Mouse (Mus musculus): ENCODE data around the gene Olfr1247. TPM values are rescaled to one million over a fixed set of nuclear protein-coding genes. Genes with fewer than 3 reads are reported as not detected.
"Not testable (repeated sequence)": the region's sequence is repeated elsewhere in the genome, so short reads cannot be mapped to it uniquely, and the experiment has no call there.

Gene Olfr1247
- polyA plus RNA-seq (2021), result 0.09 TPM

DNA sequence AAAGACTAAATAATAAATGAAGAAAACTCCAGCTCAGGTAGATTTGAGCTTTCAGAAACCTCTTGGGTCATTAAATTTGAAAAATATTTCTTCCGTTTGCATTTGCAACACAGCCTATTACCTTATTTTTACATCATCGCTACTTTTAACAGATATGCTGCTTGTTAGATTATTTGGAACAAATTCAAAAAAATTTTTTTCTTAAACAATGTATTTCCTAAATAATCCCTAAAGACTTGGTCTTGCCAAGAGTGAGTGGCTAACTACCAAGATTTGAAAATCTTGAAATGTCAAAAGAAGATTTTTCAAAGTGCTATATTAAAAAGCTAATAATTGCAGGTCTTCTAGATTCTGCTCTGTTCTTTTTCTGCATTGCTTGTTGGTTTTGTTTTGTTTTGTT is at the start of gene Olfr1247:
Gene Olfr1247, minus strand, starts transcription at position 101 of the 400 bp plus-strand sequence.
- DNase-seq (ENCODE audit: low read depth, low spot score), result no peak
- H3K27me3 ChIP-seq, result no peaks in the 10 kb centered on the region
- POLR2A ChIA-PET, result no interaction called here
- no peak for TF ChIP-seq CTCF (IDR thresholded peaks at IDR 0.05)
- CTCF ChIA-PET, result no interaction called here
- in situ Hi-C loops (cut with MboI; ENCODE audit: low pct_unique_long_range_greater_than_20kb), result no loop called here
- no peak for ATAC-seq

DNA sequence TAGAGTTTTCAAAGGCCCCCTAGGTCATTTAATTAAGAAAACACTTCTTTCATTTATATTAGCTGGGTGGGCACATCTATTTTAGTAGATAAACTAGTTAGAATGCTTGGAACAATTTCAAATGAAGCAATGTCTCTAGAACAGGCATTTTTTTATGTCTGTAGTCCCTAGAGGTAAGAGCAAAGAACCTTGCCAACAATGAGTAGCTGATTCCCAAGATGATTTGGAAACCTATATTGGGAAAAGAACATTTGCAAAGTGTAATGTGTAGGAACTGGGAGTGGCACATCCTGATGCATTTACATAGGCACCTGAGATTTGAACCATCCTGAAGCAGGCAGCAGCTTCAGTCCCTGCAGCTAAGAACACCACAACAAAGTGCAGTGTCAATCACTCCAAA is 47.4 kb upstream of the Olfr1247 start, which contains the start of gene Olfr1250:
Gene Olfr1250, minus strand, starts transcription at position 101 of the 400 bp plus-strand sequence.
- H3K27me3 ChIP-seq, result no peaks in the 10 kb centered on the region
- no peak for TF ChIP-seq CTCF (IDR thresholded peaks at IDR 0.05)
- POLR2A ChIA-PET, result no interaction called here
- DNase-seq (ENCODE audit: low read depth, low spot score), result no peak
- CTCF ChIA-PET, result no interaction called here
- in situ Hi-C loops (cut with MboI; ENCODE audit: low pct_unique_long_range_greater_than_20kb), result loop anchor here (5.0 kb wide), 1 partner anchor 34 kb away; no protein-coding TSS in a partner anchor
- ATAC-seq, result no peak

DNA sequence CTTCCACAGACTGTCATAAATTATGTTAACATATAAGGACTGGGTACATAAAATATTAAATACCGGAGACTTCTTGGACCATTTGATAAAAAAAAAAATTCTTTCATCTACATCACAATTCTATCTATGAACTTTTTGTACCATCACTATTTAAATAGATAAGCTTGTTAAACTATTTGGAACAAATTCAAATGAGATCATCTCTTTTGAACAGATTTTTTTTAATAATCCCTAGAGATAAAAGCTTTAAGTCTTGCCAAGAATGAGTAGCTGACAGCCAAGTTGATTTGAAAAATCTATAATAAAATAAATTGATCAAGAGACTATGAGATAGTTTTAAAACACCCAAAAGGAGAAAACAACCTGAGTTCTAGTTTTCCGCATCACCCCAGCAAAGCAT is 21.0 kb upstream of the Olfr1247 start, which contains the start of gene Olfr1249:
Gene Olfr1249, minus strand, starts transcription at position 101 of the 400 bp plus-strand sequence.
- no peak for DNase-seq (ENCODE audit: low read depth, low spot score)
- no peak for ATAC-seq
- H3K27me3 ChIP-seq, result no peaks in the 10 kb centered on the region
- CTCF ChIA-PET, result no interaction called here
- no peak for TF ChIP-seq CTCF (IDR thresholded peaks at IDR 0.05)
- POLR2A ChIA-PET, result no interaction called here
- in situ Hi-C loops (cut with MboI; ENCODE audit: low pct_unique_long_range_greater_than_20kb), result no loop called here

DNA sequence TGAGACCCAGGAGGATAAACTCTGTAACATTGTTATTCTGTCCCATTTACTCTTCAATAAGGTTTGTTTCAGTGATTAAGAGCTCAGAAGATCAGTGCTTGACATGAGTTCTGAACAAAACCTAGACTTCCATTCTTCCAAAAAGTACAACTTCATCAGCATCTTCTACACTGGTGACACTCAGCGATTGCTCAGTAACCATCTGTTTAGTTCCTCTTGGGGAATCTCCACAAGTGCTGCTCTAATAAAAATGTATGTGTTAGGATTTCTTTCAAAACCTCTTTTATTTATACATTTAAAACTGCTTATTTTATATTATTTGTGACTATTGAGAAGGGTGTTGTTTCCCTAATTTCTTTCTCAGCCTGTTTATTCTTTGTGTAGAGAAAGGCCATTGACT is 4.2 kb upstream of the Olfr1247 start, which contains the start of gene Olfr1248:
Gene Olfr1248, minus strand, starts transcription at position 101 of the 400 bp plus-strand sequence.
- in situ Hi-C loops (cut with MboI; ENCODE audit: low pct_unique_long_range_greater_than_20kb); H3K27me3 ChIP-seq; CTCF ChIA-PET; ATAC-seq; POLR2A ChIA-PET; DNase-seq (ENCODE audit: low read depth, low spot score): not testable (repeated sequence)

DNA sequence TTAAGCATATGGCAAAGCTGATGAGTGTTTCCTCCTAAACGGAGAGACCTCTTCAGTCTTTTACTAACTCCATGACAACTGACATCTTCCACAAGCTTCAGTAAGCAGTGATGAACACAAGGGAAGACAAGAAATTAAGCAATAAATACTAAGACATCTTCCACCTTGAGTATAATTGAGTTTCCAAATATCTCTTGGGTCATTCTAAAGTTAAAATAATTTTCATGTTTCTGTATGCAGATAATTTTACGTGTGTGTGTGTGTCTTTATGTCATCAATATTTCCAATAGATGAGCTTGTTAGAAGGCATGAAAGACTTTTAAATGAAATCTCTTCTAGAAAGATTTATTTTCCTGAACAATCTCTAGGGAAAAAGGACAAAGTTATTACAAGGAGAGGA is 20.9 kb downstream of the Olfr1247 start, which contains the start of gene Olfr1246:
Gene Olfr1246, minus strand, starts transcription at position 101 of the 400 bp plus-strand sequence.
- in situ Hi-C loops (cut with MboI; ENCODE audit: low pct_unique_long_range_greater_than_20kb), result no loop called here
- CTCF ChIA-PET, result no interaction called here
- no peaks in the 10 kb centered on the region for H3K27me3 ChIP-seq
- no peak for TF ChIP-seq CTCF (IDR thresholded peaks at IDR 0.05)
- ATAC-seq (no peak), DNase-seq (ENCODE audit: low read depth, low spot score) (no peak)
- POLR2A ChIA-PET, result no interaction called here

DNA sequence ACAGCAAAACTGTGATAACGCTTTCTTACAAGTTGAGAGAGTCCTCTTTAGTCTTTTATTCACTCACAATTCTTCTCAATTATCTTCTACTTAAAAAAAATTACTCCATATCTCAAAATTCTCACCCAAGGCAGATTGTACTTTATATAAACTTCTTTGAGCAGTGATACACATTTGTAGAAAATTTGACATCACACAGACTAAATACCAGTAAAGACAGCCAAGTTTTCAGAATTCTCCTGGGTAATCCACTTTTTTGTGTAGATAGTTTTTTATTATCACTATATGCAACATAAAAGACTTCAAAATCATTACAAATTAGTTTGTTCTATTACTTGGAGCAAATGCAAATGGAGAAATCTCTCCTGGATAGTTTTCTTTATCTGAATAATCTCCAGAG is 35.6 kb downstream of the Olfr1247 start, which contains the start of gene Olfr1245:
Gene Olfr1245, minus strand, starts transcription at position 101 of the 400 bp plus-strand sequence.
- CTCF ChIA-PET, result no interaction called here

DNA sequence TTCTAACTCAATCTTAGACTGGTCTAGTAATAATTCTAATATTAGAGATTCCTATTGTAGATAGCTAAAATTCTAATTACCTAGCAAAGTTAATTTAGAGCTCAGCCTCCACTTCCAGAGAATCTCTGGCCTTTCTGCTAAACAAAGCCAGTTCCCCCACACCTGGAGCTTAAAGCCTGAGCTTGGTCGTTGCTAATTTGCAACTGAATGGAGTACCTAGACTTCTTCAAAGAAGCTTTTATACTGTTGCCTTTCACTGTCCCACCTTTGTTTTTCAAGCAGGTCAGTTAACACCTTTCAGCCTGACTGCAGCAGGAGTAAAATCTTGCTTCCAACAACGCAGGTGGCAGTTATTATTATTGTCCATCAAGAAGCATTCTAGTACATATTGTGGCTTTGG is 51.2 kb downstream of the Olfr1247 start:
- POLR2A ChIA-PET; ATAC-seq; H3K27me3 ChIP-seq; in situ Hi-C loops (cut with MboI; ENCODE audit: low pct_unique_long_range_greater_than_20kb); CTCF ChIA-PET; DNase-seq (ENCODE audit: low read depth, low spot score): not testable (repeated sequence)

More for the DNA sequence above, 35.6 kb downstream of the Olfr1247 start, which contains the start of gene Olfr1245:
- in situ Hi-C loops (cut with MboI; ENCODE audit: low pct_unique_long_range_greater_than_20kb), result no loop called here
- no peak for ATAC-seq
- no peak for TF ChIP-seq CTCF (IDR thresholded peaks at IDR 0.05)
- no peaks in the 10 kb centered on the region for H3K27me3 ChIP-seq
- no peak for DNase-seq (ENCODE audit: low read depth, low spot score)
- POLR2A ChIA-PET, result no interaction called here

Other genes with a start within 250 kb of the Olfr1247 start
- not detected for gene Olfr1234, start 249.3 kb downstream of the Olfr1247 start, polyA plus RNA-seq (2021)
- gene Olfr1238, start 204.5 kb downstream of the Olfr1247 start, polyA plus RNA-seq (2021), result not detected
- gene Olfr1239, start 193.7 kb downstream of the Olfr1247 start, polyA plus RNA-seq (2021), result not detected
- gene Olfr1240, start 171.1 kb downstream of the Olfr1247 start, polyA plus RNA-seq (2021), result not detected
- not detected for gene Olfr1241, start 127.0 kb downstream of the Olfr1247 start, polyA plus RNA-seq (2021)
- gene Olfr1242, start 115.8 kb downstream of the Olfr1247 start, polyA plus RNA-seq (2021), result not detected
- gene Olfr1243, start 82.6 kb downstream of the Olfr1247 start, polyA plus RNA-seq (2021), result not detected
- gene Olfr1245, start 35.7 kb downstream of the Olfr1247 start, polyA plus RNA-seq (2021), result not detected
- gene Olfr1246, start 21.0 kb downstream of the Olfr1247 start, polyA plus RNA-seq (2021), result not detected
- not detected for gene Olfr1248, start 4.1 kb upstream of the Olfr1247 start, polyA plus RNA-seq (2021)
- gene Olfr1249, start 20.9 kb upstream of the Olfr1247 start, polyA plus RNA-seq (2021), result not detected
- gene Olfr1250, start 47.3 kb upstream of the Olfr1247 start, polyA plus RNA-seq (2021), result not detected
- not detected for gene Olfr1251, start 57.8 kb upstream of the Olfr1247 start, polyA plus RNA-seq (2021)
- not detected for gene Olfr1252, start 110.9 kb upstream of the Olfr1247 start, polyA plus RNA-seq (2021)
- not detected for gene Olfr1253, start 143.0 kb upstream of the Olfr1247 start, polyA plus RNA-seq (2021)
- not detected for gene Olfr1254, start 179.5 kb upstream of the Olfr1247 start, polyA plus RNA-seq (2021)
- not detected for gene Olfr1255, start 197.9 kb upstream of the Olfr1247 start, polyA plus RNA-seq (2021)
- 0.01 TPM for gene Olfr1256, start 227.4 kb upstream of the Olfr1247 start, polyA plus RNA-seq (2021)
- not detected for gene Olfr48, start 234.1 kb upstream of the Olfr1247 start, polyA plus RNA-seq (2021)

All from Patski (cell line).